Mouse (Mus musculus): Measurements from ENCODE around the gene Evc2.

GRCm38 (mm10) chr5:37419028-37419427, 80.7 kb downstream of the Evc2 start:
- TF ChIP-seq ZNF384 (IDR thresholded peaks at IDR 0.05; ENCODE audit: low read depth, low read length), result no peak
- no peak for TF ChIP-seq CHD2 (IDR thresholded peaks at IDR 0.05; ENCODE audit: low read depth, low read length)
- TF ChIP-seq ZC3H11A (IDR thresholded peaks at IDR 0.05; ENCODE audit: borderline replicate concordance, low read depth, low read length), result no peak

Data from ES-E14 (cell line).